Mouse (Mus musculus): ENCODE measurements around the gene Mgst3. TPM values are rescaled to one million over a fixed set of nuclear protein-coding genes. Genes with fewer than 3 reads are reported as not detected.
A peak's percentile ranks its signal among the peaks of the same experiment; 100 is the strongest.

The Mgst3 gene
- polyA plus RNA-seq, 1 experiment, result 272 TPM

DNA sequence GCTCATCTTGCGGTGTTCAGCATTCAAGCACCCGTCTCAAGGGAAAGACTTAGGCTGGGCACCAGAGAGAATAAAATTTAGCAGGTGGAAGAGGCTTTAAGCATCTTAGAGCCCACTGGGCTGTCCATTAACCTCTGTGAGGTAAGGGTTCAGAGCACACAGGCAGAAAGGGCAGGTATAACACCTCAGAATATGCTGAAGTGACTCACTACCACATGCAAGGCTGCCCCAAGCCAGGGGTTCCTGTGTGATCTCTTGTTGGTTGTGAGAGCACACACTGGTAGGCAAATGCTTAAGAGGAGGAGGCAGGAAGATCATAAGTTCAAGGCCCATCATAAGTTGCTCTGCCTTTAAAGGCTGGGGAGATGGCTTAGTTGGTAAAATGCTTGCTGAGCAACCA lies 13.4 kb downstream of the Mgst3 start:
- no peak overlapping the region for H3K4me3 ChIP-seq (replicated peaks; ENCODE audit: insufficient read depth, low read depth, low read length)
- 77% methylated on average over 2 of the region's 2 CpGs for WGBS

DNA sequence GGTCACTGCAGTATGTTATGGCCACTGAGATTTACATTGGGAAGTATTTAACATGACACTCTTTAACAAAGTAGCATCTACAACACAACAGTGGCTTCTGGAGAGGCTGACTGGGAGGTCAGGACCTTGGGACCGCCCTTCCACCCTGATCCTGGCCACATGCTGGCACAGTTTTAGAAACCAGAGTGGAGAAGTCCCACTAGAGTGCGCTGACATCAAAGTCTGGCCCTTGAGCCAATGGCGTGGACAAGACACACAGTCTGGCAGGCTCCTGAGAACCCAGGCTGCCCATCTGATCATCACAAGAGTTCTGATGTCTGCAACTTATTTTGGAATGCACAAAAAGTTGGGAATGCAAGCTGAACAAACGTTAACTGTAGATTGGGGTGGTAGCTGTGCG lies 13.9 kb downstream of the Mgst3 start:
- H3K4me3 ChIP-seq (replicated peaks; ENCODE audit: insufficient read depth, low read depth, low read length), result no peak overlapping the region
- TF ChIP-seq CTCF (IDR thresholded peaks at IDR 0.05; ENCODE audit: borderline replicate concordance, insufficient read depth, low read depth, low read length), result no peak
- no peak for TF ChIP-seq POLR2A (IDR thresholded peaks at IDR 0.05; ENCODE audit: borderline replicate concordance, insufficient read depth, low read length)
- H3K27ac ChIP-seq (ENCODE audit: insufficient read depth, low read length), result no peak overlapping the region
- WGBS, result 66% methylated on average over 5 of the region's 5 CpGs
- H3K4me1 ChIP-seq (ENCODE audit: control insufficient read depth, insufficient read depth, low read length), result peaks cover 18% of the 10 kb centered on the region
- no peaks in the 10 kb centered on the region for H3K27me3 ChIP-seq (ENCODE audit: control insufficient read depth, insufficient read depth, low read length)
- DNase-seq, result no peak

More for the DNA sequence above, 13.4 kb downstream of the Mgst3 start:
- Histone ChIP-seq H3K4me1 (ENCODE audit: control insufficient read depth, insufficient read depth, low read length) (peaks cover 18% of the 10 kb centered on the region), H3K27ac (ENCODE audit: insufficient read depth, low read length) (no peak overlapping the region), H3K27me3 (ENCODE audit: control insufficient read depth, insufficient read depth, low read length) (no peaks in the 10 kb centered on the region)
- TF ChIP-seq POLR2A (IDR thresholded peaks at IDR 0.05; ENCODE audit: borderline replicate concordance, insufficient read depth, low read length), result no peak
- TF ChIP-seq CTCF (IDR thresholded peaks at IDR 0.05; ENCODE audit: borderline replicate concordance, insufficient read depth, low read depth, low read length), result no peak
- DNase-seq, result no peak

DNA sequence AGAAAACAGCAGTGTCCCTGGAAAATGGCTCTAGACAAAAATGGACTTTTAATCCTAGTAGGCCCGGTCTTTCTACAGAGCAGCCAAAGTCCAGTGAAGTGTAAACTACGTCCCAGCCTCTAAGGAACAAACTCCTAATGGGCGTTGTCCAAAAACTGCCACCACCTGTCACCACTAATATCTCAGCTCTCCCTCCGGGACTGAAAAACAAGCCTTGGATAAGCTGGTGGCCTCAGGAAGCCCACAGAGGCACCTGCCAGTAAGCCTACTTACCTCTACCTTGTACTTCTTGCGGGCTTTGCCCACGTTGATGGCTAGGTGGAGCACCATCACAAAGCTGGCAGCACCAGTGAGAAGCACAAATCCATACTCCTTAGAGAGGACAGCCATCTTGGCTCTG lies 15.6 kb downstream of the Mgst3 start:
- Histone ChIP-seq H3K27ac (ENCODE audit: insufficient read depth, low read length) (no peak overlapping the region), H3K4me1 (ENCODE audit: control insufficient read depth, insufficient read depth, low read length) (peaks cover 18% of the 10 kb centered on the region), H3K4me3 (replicated peaks; ENCODE audit: insufficient read depth, low read depth, low read length) (no peak overlapping the region), H3K27me3 (ENCODE audit: control insufficient read depth, insufficient read depth, low read length) (no peaks in the 10 kb centered on the region)
- TF ChIP-seq CTCF (IDR thresholded peaks at IDR 0.05; ENCODE audit: borderline replicate concordance, insufficient read depth, low read depth, low read length), result no peak
- no peak for TF ChIP-seq POLR2A (IDR thresholded peaks at IDR 0.05; ENCODE audit: borderline replicate concordance, insufficient read depth, low read length)
- 18% methylated on average over 6 of the region's 6 CpGs for WGBS
- peak in 1 of 2 experiments; percentile 25 for DNase-seq

DNA sequence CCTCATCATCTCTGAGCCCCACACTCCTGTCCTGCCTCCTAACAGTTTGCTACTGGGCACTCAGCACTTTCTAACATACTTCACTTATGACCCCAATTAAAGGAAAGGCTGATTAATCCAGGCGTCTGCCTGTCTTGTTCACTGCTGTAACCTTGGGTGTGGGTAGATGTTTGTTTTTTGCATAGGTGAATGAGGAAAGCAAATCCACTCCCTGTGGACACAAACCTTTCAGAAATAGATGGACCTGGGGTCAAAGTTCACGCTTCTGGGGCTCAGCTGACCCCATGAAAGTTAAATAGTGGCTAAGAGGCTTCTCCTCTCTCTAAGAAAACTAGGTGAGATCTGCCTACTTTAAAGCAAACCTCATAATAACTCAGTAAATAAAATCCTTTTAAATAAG lies 18.7 kb downstream of the Mgst3 start:
- DNase-seq, result no peak
- peaks cover 6% of the 10 kb centered on the region for H3K4me1 ChIP-seq (ENCODE audit: control insufficient read depth, insufficient read depth, low read length)
- 84% methylated on average over 2 of the region's 2 CpGs for WGBS
- no peak for TF ChIP-seq POLR2A (IDR thresholded peaks at IDR 0.05; ENCODE audit: borderline replicate concordance, insufficient read depth, low read length)
- no peak for TF ChIP-seq CTCF (IDR thresholded peaks at IDR 0.05; ENCODE audit: borderline replicate concordance, insufficient read depth, low read depth, low read length)
- H3K27ac ChIP-seq (ENCODE audit: insufficient read depth, low read length), result no peak overlapping the region
- H3K27me3 ChIP-seq (ENCODE audit: control insufficient read depth, insufficient read depth, low read length), result no peaks in the 10 kb centered on the region
- H3K4me3 ChIP-seq (replicated peaks; ENCODE audit: insufficient read depth, low read depth, low read length), result no peak overlapping the region

DNA sequence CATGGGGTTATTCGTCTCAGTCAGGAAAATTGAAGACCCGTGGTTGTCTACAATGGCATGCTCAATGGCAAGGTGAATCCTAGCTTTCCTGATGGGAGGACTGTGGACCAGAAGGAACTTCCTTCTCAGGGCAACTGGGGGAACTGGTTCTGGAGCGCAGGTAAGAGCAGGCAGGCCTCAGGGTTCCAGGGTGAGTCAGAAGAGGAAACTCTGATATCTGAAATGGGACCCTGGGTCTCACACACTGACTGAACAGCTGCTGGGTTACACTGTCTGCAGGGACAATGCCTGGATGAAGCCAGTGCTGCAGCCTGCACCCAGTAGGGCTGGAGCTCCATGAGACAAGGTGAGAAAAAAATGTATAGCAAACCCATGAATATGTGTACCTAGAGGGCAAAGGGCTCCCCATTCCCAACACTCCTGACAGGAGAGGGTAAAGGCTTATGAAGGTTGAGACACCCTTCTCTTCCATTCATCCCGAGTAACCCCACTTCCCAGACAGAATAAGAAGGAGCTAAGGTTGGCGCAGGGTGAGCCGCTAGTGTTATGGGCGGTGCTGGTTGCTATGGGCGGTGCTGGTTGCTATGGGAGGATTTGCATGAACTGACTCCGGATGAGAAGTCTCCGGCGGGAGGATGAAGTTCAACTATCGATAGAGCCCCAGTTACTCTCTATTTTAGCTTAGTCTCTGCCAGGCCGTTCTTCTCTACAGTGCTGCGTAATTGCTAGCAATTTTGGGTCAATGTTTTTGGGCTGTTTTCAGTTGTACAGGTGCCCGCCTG lies 19.4 kb downstream of the Mgst3 start:
- TF ChIP-seq CTCF (IDR thresholded peaks at IDR 0.05; ENCODE audit: borderline replicate concordance, insufficient read depth, low read depth, low read length) (no peak), POLR2A (IDR thresholded peaks at IDR 0.05; ENCODE audit: borderline replicate concordance, insufficient read depth, low read length) (no peak)
- no peak overlapping the region for H3K4me3 ChIP-seq (replicated peaks; ENCODE audit: insufficient read depth, low read depth, low read length)
- no peaks in the 10 kb centered on the region for H3K27me3 ChIP-seq (ENCODE audit: control insufficient read depth, insufficient read depth, low read length)
- peaks cover 6% of the 10 kb centered on the region for H3K4me1 ChIP-seq (ENCODE audit: control insufficient read depth, insufficient read depth, low read length)
- WGBS, result 33% methylated on average over 15 of the region's 15 CpGs
- DNase-seq, result no peak
- no peak overlapping the region for H3K27ac ChIP-seq (ENCODE audit: insufficient read depth, low read length)

DNA sequence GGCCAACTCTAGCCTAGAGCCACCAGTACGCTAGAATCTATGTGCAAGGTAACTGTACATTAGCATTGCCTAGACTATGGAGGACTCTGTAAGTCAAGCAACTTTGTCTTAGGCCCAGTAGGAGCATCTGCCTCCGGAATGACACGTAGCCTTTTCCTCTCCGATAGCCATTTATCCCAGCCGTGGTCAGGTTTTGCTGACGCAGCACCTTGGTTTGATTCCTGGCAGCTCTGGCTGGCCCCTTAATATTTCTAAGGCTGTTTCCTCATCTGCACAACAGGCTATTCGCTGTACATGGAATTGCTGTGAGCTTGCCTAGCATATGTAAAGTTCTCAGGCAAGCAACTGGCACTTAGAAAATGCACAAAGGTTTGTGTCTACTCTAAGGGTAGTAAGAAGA lies 20.9 kb downstream of the Mgst3 start:
- DNase-seq, result no peak
- H3K4me3 ChIP-seq (replicated peaks; ENCODE audit: insufficient read depth, low read depth, low read length), result no peak overlapping the region
- no peaks in the 10 kb centered on the region for H3K4me1 ChIP-seq (ENCODE audit: control insufficient read depth, insufficient read depth, low read length)
- H3K27ac ChIP-seq (ENCODE audit: insufficient read depth, low read length), result no peak overlapping the region
- no peak for TF ChIP-seq CTCF (IDR thresholded peaks at IDR 0.05; ENCODE audit: borderline replicate concordance, insufficient read depth, low read depth, low read length)
- TF ChIP-seq POLR2A (IDR thresholded peaks at IDR 0.05; ENCODE audit: borderline replicate concordance, insufficient read depth, low read length), result no peak
- WGBS, result 84% methylated on average over 7 of the region's 7 CpGs
- H3K27me3 ChIP-seq (ENCODE audit: control insufficient read depth, insufficient read depth, low read length), result no peaks in the 10 kb centered on the region

DNA sequence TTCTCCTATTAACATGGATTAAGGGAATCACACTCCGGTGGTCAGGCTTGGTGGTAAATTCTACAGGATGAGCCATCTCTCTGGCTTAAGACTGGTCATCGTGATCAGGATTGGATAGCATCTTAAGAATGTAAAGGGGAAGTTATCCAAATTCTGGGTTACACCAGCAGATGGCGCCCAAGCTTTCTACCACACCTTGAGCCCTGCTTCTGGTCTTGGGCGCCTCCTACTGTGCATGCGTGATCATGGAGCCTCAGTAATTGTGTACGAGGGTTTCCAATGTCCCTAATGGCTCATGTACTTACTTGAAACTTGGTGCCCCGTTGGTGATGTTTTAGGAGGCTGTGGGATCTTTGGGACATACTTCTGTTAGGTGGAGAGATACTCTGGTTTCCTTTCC lies 23.7 kb downstream of the Mgst3 start:
- no peak for TF ChIP-seq POLR2A (IDR thresholded peaks at IDR 0.05; ENCODE audit: borderline replicate concordance, insufficient read depth, low read length)
- peak; percentile 99 for TF ChIP-seq CTCF (IDR thresholded peaks at IDR 0.05; ENCODE audit: borderline replicate concordance, insufficient read depth, low read depth, low read length)
- Histone ChIP-seq H3K4me1 (ENCODE audit: control insufficient read depth, insufficient read depth, low read length) (no peaks in the 10 kb centered on the region), H3K27me3 (ENCODE audit: control insufficient read depth, insufficient read depth, low read length) (no peaks in the 10 kb centered on the region), H3K27ac (ENCODE audit: insufficient read depth, low read length) (no peak overlapping the region), H3K4me3 (replicated peaks; ENCODE audit: insufficient read depth, low read depth, low read length) (no peak overlapping the region)
- DNase-seq, result peak; percentile 79 to 83
- 11% methylated on average over 7 of the region's 7 CpGs for WGBS

DNA sequence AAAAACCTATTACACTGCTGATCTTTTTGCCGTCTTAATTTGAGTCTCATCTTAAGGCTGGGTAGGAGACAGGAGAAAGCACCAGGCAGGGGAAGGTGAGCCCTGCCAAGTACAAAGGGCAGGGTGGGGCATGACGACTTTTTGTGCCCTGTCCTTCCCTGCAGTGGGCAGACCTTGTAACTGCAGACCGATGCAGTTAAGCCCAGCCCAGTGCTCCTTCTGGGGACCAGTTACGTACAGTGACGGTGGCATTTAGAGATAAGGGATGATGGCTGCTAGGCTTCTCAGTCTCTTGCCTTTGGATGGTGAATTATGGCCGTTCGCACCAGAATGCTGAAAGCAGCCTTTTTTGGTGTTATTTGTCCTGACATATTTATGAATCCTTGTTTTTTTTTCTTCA lies 25.1 kb downstream of the Mgst3 start:
- DNase-seq, result no peak
- WGBS, result 81% methylated on average over 7 of the region's 7 CpGs
- TF ChIP-seq POLR2A (IDR thresholded peaks at IDR 0.05; ENCODE audit: borderline replicate concordance, insufficient read depth, low read length), result no peak
- no peak for TF ChIP-seq CTCF (IDR thresholded peaks at IDR 0.05; ENCODE audit: borderline replicate concordance, insufficient read depth, low read depth, low read length)
- Histone ChIP-seq H3K4me1 (ENCODE audit: control insufficient read depth, insufficient read depth, low read length) (no peaks in the 10 kb centered on the region), H3K27me3 (ENCODE audit: control insufficient read depth, insufficient read depth, low read length) (no peaks in the 10 kb centered on the region), H3K27ac (ENCODE audit: insufficient read depth, low read length) (no peak overlapping the region), H3K4me3 (replicated peaks; ENCODE audit: insufficient read depth, low read depth, low read length) (no peak overlapping the region)

All from cerebellum, adult 2 months (tissue).